ENCODE assay signal across 8 mouse cellular contexts in genomic region chr4:52726625-52727297, GRCm38 (mm10).
DNase-seq lines count a peak whose midpoint lies in the region; ATAC-seq lines count a peak whose summit lies in the region.

No protein-coding gene starts in this region.

- peak; percentile 92 for ATAC-seq in forebrain, embryonic 14.5 days
- peak; percentile 83 for ATAC-seq in neural tube, embryonic 11.5 days (ENCODE audit: insufficient read depth, low FRiP score, low TSS enrichment)

- 29% methylated on average over 14 of the region's 14 CpGs for WGBS in forebrain, embryonic 14.5 days
- 37% methylated on average over 14 of the region's 14 CpGs for WGBS in limb, embryonic 10.5 days
- WGBS in neural tube, embryonic 11.5 days: 36% methylated on average over 14 of the region's 14 CpGs

- H3K4me3 ChIP-seq in forebrain, embryonic 14.5 days (ENCODE audit: low read depth, low read length): no peak overlapping the region
- no peak overlapping the region for H3K4me3 ChIP-seq in limb, embryonic 10.5 days
- H3K4me3 ChIP-seq in neural tube, embryonic 11.5 days (ENCODE audit: low read depth, low read length): no peak overlapping the region

- H3K27ac ChIP-seq in forebrain, embryonic 14.5 days (ENCODE audit: low read depth, low read length): no peak overlapping the region
- H3K27ac ChIP-seq in limb, embryonic 10.5 days: no peak overlapping the region
- no peak overlapping the region for H3K27ac ChIP-seq in neural tube, embryonic 11.5 days (ENCODE audit: low read depth, low read length)

- no peaks in the 10 kb centered on the region for H3K4me1 ChIP-seq in forebrain, embryonic 14.5 days (ENCODE audit: control insufficient read depth, insufficient read depth, low read length)
- no peaks in the 10 kb centered on the region for H3K4me1 ChIP-seq in limb, embryonic 10.5 days
- H3K4me1 ChIP-seq in neural tube, embryonic 11.5 days (ENCODE audit: control insufficient read depth, insufficient read depth, low read length): no peaks in the 10 kb centered on the region

- H3K9ac ChIP-seq in forebrain, embryonic 14.5 days (ENCODE audit: low read length): no peak overlapping the region
- no peak overlapping the region for H3K9ac ChIP-seq in neural tube, embryonic 11.5 days (ENCODE audit: low read length)

- H3K9me3 ChIP-seq in forebrain, embryonic 14.5 days (replicated peaks; ENCODE audit: control insufficient read depth, low read length): no peaks in the 10 kb centered on the region
- no peaks in the 10 kb centered on the region for H3K9me3 ChIP-seq in limb, embryonic 10.5 days (replicated peaks)
- H3K9me3 ChIP-seq in neural tube, embryonic 11.5 days (ENCODE audit: control insufficient read depth, low read length): no peaks in the 10 kb centered on the region

- DNase-seq in spleen, postnatal 10 days (ENCODE audit: low spot score in 2 of 2): peak; percentile 15 to 54
- no peak for DNase-seq in spleen, adult 12 weeks (ENCODE audit: low spot score)
- DNase-seq in c-Kit-positive CD71-positive TER-119-positive erythroid progenitor cells, embryonic 14.5 days (ENCODE audit: low spot score): peak; percentile 22
- DNase-seq in forebrain, embryonic 14.5 days (ENCODE audit: low spot score): peak; percentile 90
- peak; percentile 39 for DNase-seq in induced T-regulatory cell, adult 2 months (ENCODE audit: low read depth)
- DNase-seq in limb, embryonic 10.5 days (ENCODE audit: low spot score): peak; percentile 72
- DNase-seq in neural tube, embryonic 11.5 days (ENCODE audit: low spot score): peak; percentile 75
- DNase-seq in thymus, postnatal 4 days: peak; percentile 62

- H3K4me2 ChIP-seq in forebrain, embryonic 14.5 days (ENCODE audit: low read length): no peak overlapping the region
- H3K4me2 ChIP-seq in neural tube, embryonic 11.5 days (ENCODE audit: low read depth): no peak overlapping the region

- H3K36me3 ChIP-seq in forebrain, embryonic 14.5 days (ENCODE audit: control insufficient read depth, insufficient read depth, low read length): no peaks in the 10 kb centered on the region
- no peaks in the 10 kb centered on the region for H3K36me3 ChIP-seq in limb, embryonic 10.5 days
- H3K36me3 ChIP-seq in neural tube, embryonic 11.5 days (ENCODE audit: control insufficient read depth, insufficient read depth, low read length): no peaks in the 10 kb centered on the region

- H3K27me3 ChIP-seq in forebrain, embryonic 14.5 days (replicated peaks; ENCODE audit: control insufficient read depth, insufficient read depth, low read length): no peaks in the 10 kb centered on the region
- H3K27me3 ChIP-seq in limb, embryonic 10.5 days (ENCODE audit: low read depth, poor library complexity, severe bottlenecking): no peaks in the 10 kb centered on the region
- no peaks in the 10 kb centered on the region for H3K27me3 ChIP-seq in neural tube, embryonic 11.5 days (ENCODE audit: control insufficient read depth, insufficient read depth, low read length)
